Mouse (Mus musculus) right cerebral cortex, postnatal 36 days (tissue): ENCODE data around the gene Pisd.

Experiments
- DNase-seq, 2 experiments: peaks; one replicate each; pipeline ENCODE4 v3.0.0; 2022; ENCODE audit warnings: low spot score in 2 of 2, mixed read lengths in 1 of 2

The Pisd gene

DNA sequence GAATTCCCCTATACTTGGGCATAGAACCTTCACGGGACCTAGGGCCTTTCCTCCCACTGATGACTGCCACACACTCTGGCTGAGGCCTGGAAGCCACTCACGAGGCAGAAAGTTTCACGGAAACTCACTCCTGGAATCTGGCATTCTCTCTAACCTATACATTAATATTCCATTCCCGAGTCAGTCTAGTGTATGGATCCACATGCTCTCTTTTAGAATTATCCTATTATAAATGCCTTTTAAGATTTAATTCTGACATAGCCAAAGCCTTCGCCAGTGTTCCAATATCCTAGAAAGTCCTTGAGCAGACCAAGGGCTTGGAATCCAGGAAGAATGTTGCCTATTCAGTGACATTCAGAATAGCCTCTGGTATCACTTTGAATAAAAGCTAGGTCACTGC is 74.0 kb downstream of the Pisd start:
- DNase-seq = no peak

GRCm38 (mm10) chr5:32706226-32706780 is 79.1 kb downstream of the Pisd start:
- no peak for DNase-seq

- no peak for DNase-seq
Measured at GRCm38 (mm10) chr5:32697208-32697867, 88.1 kb downstream of the Pisd start.

GRCm38 (mm10) chr5:32693411-32693810 is 92.0 kb downstream of the Pisd start:
- no peak for DNase-seq
